Mouse (Mus musculus): Measurements from ENCODE around the gene Irx2. TPM values are rescaled to one million over a fixed set of nuclear protein-coding genes. Genes with fewer than 3 reads are reported as not detected.

Gene Irx2
- 7.9 and 8.0 TPM in 2 replicates for polyA plus RNA-seq (2015; fragmentation: Nextera tagmentation; extraction: Ambion mirVana)

GRCm38 (mm10) chr13:72628462-72628916 lies at the start of gene Irx2:
Gene Irx2, plus strand, starts transcription at chr13:72628820.
- peak within 1 kb of the TSS; percentile 14 for H3K27ac ChIP-seq
- peak within 1 kb of the TSS; percentile 95 for H3K4me2 ChIP-seq
- no peaks in the 10 kb centered on the region for H3K9me3 ChIP-seq (replicated peaks)
- H3K27me3 ChIP-seq: peaks cover 100% of the 10 kb centered on the region
- WGBS: 0% methylated on average over 41 of the region's 45 CpGs
- H3K4me3 ChIP-seq (replicated peaks): peak within 1 kb of the TSS; percentile 55
- H3K36me3 ChIP-seq: no peaks in the 10 kb centered on the region
- ATAC-seq (replicated peaks; ENCODE audit: low FRiP score): peak; percentile 95
- peak within 1 kb of the TSS; percentile 51 for H3K9ac ChIP-seq
- H3K4me1 ChIP-seq: peaks cover 45% of the 10 kb centered on the region

- H3K9me3 ChIP-seq (replicated peaks): no peaks in the 10 kb centered on the region
- ATAC-seq (replicated peaks; ENCODE audit: low FRiP score): no peak
- H3K27me3 ChIP-seq: 0 out of 2 replicates have a peak, but pooled peaks cover 4% of the 10 kb centered on the region
- no peaks in the 10 kb centered on the region for H3K4me1 ChIP-seq
- H3K27ac ChIP-seq: no peak overlapping the region
- no peak overlapping the region for H3K9ac ChIP-seq
- no peak overlapping the region for H3K4me3 ChIP-seq (replicated peaks)
- no peak overlapping the region for H3K4me2 ChIP-seq
- no peaks in the 10 kb centered on the region for H3K36me3 ChIP-seq
- 95% methylated on average over 2 of the region's 2 CpGs for WGBS
Observed at GRCm38 (mm10) chr13:72581276-72581675, 47.3 kb upstream of the Irx2 start.

- H3K36me3 ChIP-seq: no peaks in the 10 kb centered on the region
- no peak overlapping the region for H3K9ac ChIP-seq
- H3K27me3 ChIP-seq: no peaks in the 10 kb centered on the region
- no peak for ATAC-seq (replicated peaks; ENCODE audit: low FRiP score)
- H3K4me2 ChIP-seq: no peak overlapping the region
- 57% methylated on average over 4 of the region's 4 CpGs for WGBS
- no peaks in the 10 kb centered on the region for H3K4me1 ChIP-seq
- no peak overlapping the region for H3K27ac ChIP-seq
- no peak overlapping the region for H3K4me3 ChIP-seq (replicated peaks)
- H3K9me3 ChIP-seq (replicated peaks): no peaks in the 10 kb centered on the region
Observed at GRCm38 (mm10) chr13:72592526-72592925, 36.1 kb upstream of the Irx2 start.

- H3K4me2 ChIP-seq: no peak overlapping the region
- H3K9me3 ChIP-seq (replicated peaks): no peaks in the 10 kb centered on the region
- H3K9ac ChIP-seq: no peak overlapping the region
- no peak overlapping the region for H3K27ac ChIP-seq
- ATAC-seq (replicated peaks; ENCODE audit: low FRiP score): no peak
- WGBS: 62% methylated on average over 6 of the region's 6 CpGs
- H3K4me1 ChIP-seq: no peaks in the 10 kb centered on the region
- no peaks in the 10 kb centered on the region for H3K36me3 ChIP-seq
- no peaks in the 10 kb centered on the region for H3K27me3 ChIP-seq
- no peak overlapping the region for H3K4me3 ChIP-seq (replicated peaks)
Observed at GRCm38 (mm10) chr13:72593310-72593709, 35.3 kb upstream of the Irx2 start.

- no peak overlapping the region for H3K4me3 ChIP-seq (replicated peaks)
- no peak for ATAC-seq (replicated peaks; ENCODE audit: low FRiP score)
- H3K36me3 ChIP-seq: no peaks in the 10 kb centered on the region
- H3K9me3 ChIP-seq (replicated peaks): no peaks in the 10 kb centered on the region
- no peaks in the 10 kb centered on the region for H3K4me1 ChIP-seq
- H3K27ac ChIP-seq: no peak overlapping the region
- WGBS: 70% methylated on average over 4 of the region's 4 CpGs
- no peak overlapping the region for H3K9ac ChIP-seq
- H3K4me2 ChIP-seq: no peak overlapping the region
- H3K27me3 ChIP-seq: no peaks in the 10 kb centered on the region
Observed at GRCm38 (mm10) chr13:72593710-72594111, 34.9 kb upstream of the Irx2 start.

GRCm38 (mm10) chr13:72599254-72599653 lies 29.4 kb upstream of the Irx2 start:
- Histone ChIP-seq H3K36me3 (no peaks in the 10 kb centered on the region), H3K4me2 (no peak overlapping the region), H3K27me3 (no peaks in the 10 kb centered on the region), H3K27ac (no peak overlapping the region), H3K9ac (no peak overlapping the region), H3K4me1 (no peaks in the 10 kb centered on the region), H3K9me3 (replicated peaks) (no peaks in the 10 kb centered on the region), H3K4me3 (replicated peaks) (no peak overlapping the region)
- WGBS: 91% methylated on average over 3 of the region's 3 CpGs
- ATAC-seq (replicated peaks; ENCODE audit: low FRiP score): no peak

- 63% methylated on average over 16 of the region's 16 CpGs for WGBS
- Histone ChIP-seq H3K9ac (no peak overlapping the region), H3K4me2 (no peak overlapping the region), H3K9me3 (replicated peaks) (no peaks in the 10 kb centered on the region), H3K4me1 (no peaks in the 10 kb centered on the region), H3K27ac (no peak overlapping the region), H3K36me3 (no peaks in the 10 kb centered on the region), H3K27me3 (peaks cover 19% of the 10 kb centered on the region; the same call in 1 of the 2 replicates), H3K4me3 (replicated peaks) (no peak overlapping the region)
- ATAC-seq (replicated peaks; ENCODE audit: low FRiP score): no peak
Observed at GRCm38 (mm10) chr13:72608706-72609105, 19.9 kb upstream of the Irx2 start.

- 87% methylated on average over 2 of the region's 2 CpGs for WGBS
- H3K27ac ChIP-seq: no peak overlapping the region
- no peak for ATAC-seq (replicated peaks; ENCODE audit: low FRiP score)
Observed at GRCm38 (mm10) chr13:72610277-72610676, 18.3 kb upstream of the Irx2 start.

GRCm38 (mm10) chr13:72623926-72624846 lies 4.4 kb upstream of the Irx2 start:
- Histone ChIP-seq H3K4me1 (peaks cover 29% of the 10 kb centered on the region), H3K4me2 (peak overlapping the region; percentile 44), H3K4me3 (replicated peaks) (peak overlapping the region; percentile 31), H3K27ac (no peak overlapping the region), H3K36me3 (no peaks in the 10 kb centered on the region), H3K27me3 (peaks cover 98% of the 10 kb centered on the region), H3K9ac (no peak overlapping the region), H3K9me3 (replicated peaks) (no peaks in the 10 kb centered on the region)
- WGBS: under 1% methylated on average over 46 of the region's 46 CpGs
- no peak for ATAC-seq (replicated peaks; ENCODE audit: low FRiP score)

More at GRCm38 (mm10) chr13:72610277-72610676, 18.3 kb upstream of the Irx2 start:
- Histone ChIP-seq H3K4me2 (no peak overlapping the region), H3K4me3 (replicated peaks) (no peak overlapping the region), H3K4me1 (no peaks in the 10 kb centered on the region), H3K9ac (no peak overlapping the region), H3K27me3 (peaks cover 25% of the 10 kb centered on the region), H3K36me3 (no peaks in the 10 kb centered on the region), H3K9me3 (replicated peaks) (no peaks in the 10 kb centered on the region)

- Histone ChIP-seq H3K4me3 (replicated peaks) (peak overlapping the region; percentile 31), H3K9ac (no peak overlapping the region), H3K27me3 (peaks cover 98% of the 10 kb centered on the region), H3K4me2 (peak overlapping the region; percentile 44), H3K27ac (no peak overlapping the region), H3K36me3 (no peaks in the 10 kb centered on the region), H3K9me3 (replicated peaks) (no peaks in the 10 kb centered on the region), H3K4me1 (peaks cover 34% of the 10 kb centered on the region)
- 3% methylated on average over 6 of the region's 6 CpGs for WGBS
- ATAC-seq (replicated peaks; ENCODE audit: low FRiP score): no peak
Observed at GRCm38 (mm10) chr13:72624847-72625170, 3.8 kb upstream of the Irx2 start.

GRCm38 (mm10) chr13:72625236-72625950 lies 3.2 kb upstream of the Irx2 start:
- H3K4me2 ChIP-seq: peak overlapping the region; percentile 44
- no peaks in the 10 kb centered on the region for H3K36me3 ChIP-seq
- no peak for ATAC-seq (replicated peaks; ENCODE audit: low FRiP score)
- peaks cover 100% of the 10 kb centered on the region for H3K27me3 ChIP-seq
- H3K4me1 ChIP-seq: peaks cover 34% of the 10 kb centered on the region
- H3K27ac ChIP-seq: no peak overlapping the region
- no peak overlapping the region for H3K9ac ChIP-seq
- H3K4me3 ChIP-seq (replicated peaks): peak overlapping the region; percentile 31
- H3K9me3 ChIP-seq (replicated peaks): no peaks in the 10 kb centered on the region
- WGBS: 6% methylated on average over 28 of the region's 28 CpGs
